Comparison of ENCODE assay signal across 8 mouse cellular contexts in genomic region chr4:126046851-126047585, GRCm38 (mm10). TPM values are rescaled to one million over a fixed set of nuclear protein-coding genes. Genes with fewer than 3 reads are reported as not detected.
DNase-seq lines count a peak whose midpoint lies in the region; ATAC-seq and TF ChIP-seq lines count a peak whose summit lies in the region.

Gene Mrps15, plus strand, starts transcription at chr4:126046925.

- H3K79me2 ChIP-seq in liver, adult 2 months (ENCODE audit: control insufficient read depth, insufficient read depth, low read length) = no peaks in the 10 kb centered on the region
- H3K79me2 ChIP-seq in myocyte (ENCODE audit: control insufficient read depth, insufficient read depth) = no peaks in the 10 kb centered on the region

- peak within 1 kb of the TSS; percentile 61 for H3ac ChIP-seq in myocyte (ENCODE audit: control insufficient read depth, insufficient read length)

- H3K9ac ChIP-seq in embryonic facial prominence, embryonic 15.5 days = peak within 1 kb of the TSS; percentile 82
- peak within 1 kb of the TSS; percentile 95 for H3K9ac ChIP-seq in liver, adult 2 months (ENCODE audit: low read depth, low read length)

- H3K9me3 ChIP-seq in embryonic facial prominence, embryonic 15.5 days (replicated peaks) = no peaks in the 10 kb centered on the region

- TF ChIP-seq POLR2A in bone marrow, adult 2 months (IDR thresholded peaks at IDR 0.05; ENCODE audit: borderline replicate concordance, control insufficient read depth, low read depth, low read length) = peak; percentile 61; the same call in 1 of the 2 replicates
- 0 out of 2 replicates have a peak, but pooled peaks have one; percentile 44 for TF ChIP-seq POLR2A in liver, adult 2 months (IDR thresholded peaks at IDR 0.05; ENCODE audit: extremely low read depth, insufficient read depth, low read length)
- peak; percentile 60 for TF ChIP-seq POLR2A in myocyte (IDR thresholded peaks at IDR 0.05; ENCODE audit: insufficient read length, low read depth)

- peak within 1 kb of the TSS; percentile 89 for H3K4me2 ChIP-seq in embryonic facial prominence, embryonic 15.5 days (replicated peaks)
- peak within 1 kb of the TSS; percentile 83 for H3K4me2 ChIP-seq in myocyte (ENCODE audit: low read depth)

- 1% methylated on average over 56 of the region's 56 CpGs for WGBS in bone marrow, adult 2 months
- WGBS in embryonic facial prominence, embryonic 15.5 days = under 1% methylated on average over 56 of the region's 56 CpGs
- WGBS in liver, adult 2 months = under 1% methylated on average over 56 of the region's 56 CpGs

- H3K36me3 ChIP-seq in embryonic facial prominence, embryonic 15.5 days = peaks cover 29% of the 10 kb centered on the region
- H3K36me3 ChIP-seq in liver, adult 2 months (ENCODE audit: control insufficient read depth, insufficient read depth, low read length) = peaks cover 8% of the 10 kb centered on the region; the same call in 1 of the 2 replicates
- peaks cover 13% of the 10 kb centered on the region for H3K36me3 ChIP-seq in myocyte (ENCODE audit: control insufficient read depth, insufficient read depth)
- no peaks in the 10 kb centered on the region; the same call in 1 of the 2 replicates for H3K36me3 ChIP-seq in splenic B cell, adult 2 months (ENCODE audit: control insufficient read depth, insufficient read depth, low read length, poor library complexity, severe bottlenecking)

- DNase-seq in A20 (ENCODE audit: low read depth, low spot score) = peak; percentile 95
- peak; percentile 84 for DNase-seq in heart, adult 8-10 months (ENCODE audit: low spot score)
- DNase-seq in kidney, adult 9 months = peak; percentile 87
- DNase-seq in liver, adult 2 months (ENCODE audit: extremely low read depth, low read depth, low spot score) = peak; percentile 78
- peak; percentile 85 for DNase-seq in splenic B cell, adult 2 months (ENCODE audit: low read depth, low spot score)

- peak; percentile 92 for ATAC-seq in embryonic facial prominence, embryonic 15.5 days (ENCODE audit: insufficient number of reproducible peaks, low FRiP score, low TSS enrichment, low read depth)

- H3K4me1 ChIP-seq in bone marrow, adult 2 months (ENCODE audit: control insufficient read depth, insufficient read depth, low read length) = no peaks in the 10 kb centered on the region; the same call in 1 of the 2 replicates
- peaks cover 13% of the 10 kb centered on the region for H3K4me1 ChIP-seq in embryonic facial prominence, embryonic 15.5 days
- H3K4me1 ChIP-seq in liver, adult 2 months (ENCODE audit: control insufficient read depth, insufficient read depth, low read length) = peaks cover 3% of the 10 kb centered on the region

- peak within 1 kb of the TSS; percentile 83 for H3K27ac ChIP-seq in bone marrow, adult 2 months (ENCODE audit: control insufficient read depth, insufficient read depth, low read depth, low read length, poor library complexity)
- H3K27ac ChIP-seq in embryonic facial prominence, embryonic 15.5 days (replicated peaks) = peak within 1 kb of the TSS; percentile 83
- H3K27ac ChIP-seq in liver, adult 2 months (replicated peaks; ENCODE audit: insufficient read depth, low read depth, low read length) = peak within 1 kb of the TSS; percentile 51

- TF ChIP-seq CTCF in bone marrow, adult 2 months (IDR thresholded peaks at IDR 0.05; ENCODE audit: control insufficient read depth, insufficient read depth, low read length) = no peak
- no peak for TF ChIP-seq CTCF in liver, adult 2 months (IDR thresholded peaks at IDR 0.05; ENCODE audit: low read depth, low read length)

- no peaks in the 10 kb centered on the region for H3K27me3 ChIP-seq in embryonic facial prominence, embryonic 15.5 days
- no peaks in the 10 kb centered on the region for H3K27me3 ChIP-seq in liver, adult 2 months (ENCODE audit: control insufficient read depth, insufficient read depth, low read length)
- H3K27me3 ChIP-seq in myocyte (ENCODE audit: control insufficient read depth, insufficient read depth, insufficient read length) = no peaks in the 10 kb centered on the region
- H3K27me3 ChIP-seq in splenic B cell, adult 2 months (ENCODE audit: control insufficient read depth, insufficient read depth, low read length, poor library complexity, severe bottlenecking) = no peaks in the 10 kb centered on the region

- peak within 1 kb of the TSS; percentile 97 for H3K4me3 ChIP-seq in bone marrow, adult 2 months (replicated peaks; ENCODE audit: control insufficient read depth, low read depth, low read length)
- H3K4me3 ChIP-seq in embryonic facial prominence, embryonic 15.5 days (replicated peaks) = peak within 1 kb of the TSS; percentile 96
- peak within 1 kb of the TSS; percentile 91 for H3K4me3 ChIP-seq in liver, adult 2 months (ENCODE audit: insufficient read depth, low read depth, low read length)
- peak within 1 kb of the TSS; percentile 64 for H3K4me3 ChIP-seq in myocyte

TF ChIP-seq in myocyte, 11 proteins besides CTCF, POLR2A, EP300 and RAD21:
- TF ChIP-seq SRF (IDR thresholded peaks at IDR 0.05; ENCODE audit: control insufficient read depth, insufficient read length, low read depth) (peak; percentile 84), MAX (IDR thresholded peaks at IDR 0.05; ENCODE audit: low read depth) (no peak)
TF ChIP-seq in myocyte: peak in this region for 1.

RNA-seq across cellular contexts. Expression of gene Mrps15, which starts in this region (rescaled TPM):
- 75.0 and 98.1 TPM in 2 replicates for polyA plus RNA-seq in bone marrow, adult 2 months (2011; ENCODE audit: insufficient read depth, insufficient read length, low replicate concordance, missing spikeins)
- 128 and 137 TPM in 2 replicates for polyA plus RNA-seq in embryonic facial prominence, embryonic 15.5 days (2015; fragmentation: Nextera tagmentation; extraction: Ambion mirVana)
- 10 to 100 TPM; 66.9 to 90.0 (median 81.3) TPM for total RNA-seq in heart, adult 8-10 months (2022)
- total RNA-seq in liver, adult 2 months (2014; rRNA removed) = 31.0 and 31.8 TPM in 2 replicates
- 31.0 and 35.7 TPM in 2 replicates for polyA plus RNA-seq in liver, adult 2 months (2012; rRNA removed)
- 86.8 TPM for polyA plus RNA-seq in myocyte (2012; fragmentation: generic; extraction: Trizol)

Comparison
In these comparisons a context has a peak if more than half of its experiments do, and no peak if none do; other contexts are left out.
1. Peak in every context shown above with its lines: DNase-seq, ATAC-seq, H3K4me3 ChIP-seq and H3K27ac ChIP-seq.